Mouse (Mus musculus) liver, adult 2 months (tissue): Measurements from ENCODE around the gene Acot8.

Experiments used
- CTCF ChIP-seq: fragments of 200-500 bp; IDR thresholded peaks from 2 replicates; pipeline ENCODE4 v1.5.1; 2011; ENCODE audit warnings: low read depth, low read length, control low read depth
- POLR2A ChIP-seq: fragments of 200-500 bp; IDR thresholded peaks from 2 replicates; pipeline ENCODE4 v1.6.1; 2011; ENCODE audit warnings: low read length, control low read depth; ENCODE audit not compliant: insufficient read depth; ENCODE audit errors: extremely low read depth

DNA sequence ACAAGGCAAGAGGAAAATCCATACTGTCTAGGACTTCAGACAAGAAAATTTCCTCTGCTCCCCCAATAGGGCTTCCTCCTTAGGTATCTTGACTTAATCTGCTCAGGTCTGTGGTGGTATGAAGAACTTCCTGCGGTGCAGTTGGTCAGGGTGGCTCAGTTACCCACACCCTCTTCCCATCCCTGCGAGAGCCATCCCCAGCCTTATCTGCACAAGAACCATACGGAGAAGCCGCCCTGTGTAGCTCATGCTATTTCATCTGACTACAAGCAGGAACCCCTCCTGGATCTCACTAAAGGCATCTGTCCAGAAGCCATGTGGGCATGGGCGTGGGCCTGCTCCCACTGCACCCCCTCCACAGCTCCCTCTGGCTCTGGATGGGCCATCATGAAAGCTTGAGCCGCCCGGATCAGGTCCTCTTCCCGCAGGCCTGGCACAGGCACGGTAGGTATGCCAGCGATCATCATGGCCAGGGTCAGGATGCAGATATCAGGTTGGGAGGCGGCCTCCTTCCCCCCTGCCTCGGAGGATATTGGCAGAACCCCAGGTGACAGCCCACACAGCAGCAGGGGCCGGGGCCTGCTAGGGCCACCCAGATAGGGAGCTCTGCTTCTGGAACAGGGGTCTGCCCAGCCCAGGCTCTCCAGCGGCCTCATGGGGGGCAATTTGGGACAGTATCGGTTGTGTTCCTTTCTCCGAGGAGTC lies 22.6 kb upstream of the Acot8 start:
- TF ChIP-seq POLR2A (no peak), CTCF (no peak)
